Mouse (Mus musculus): ENCODE data around the gene Marveld2. TPM values are rescaled to one million over a fixed set of nuclear protein-coding genes. Genes with fewer than 3 reads are reported as not detected.

Marveld2 gene
- total and polyA plus RNA-seq, 3 experiments, result 0.30 to 0.55 (median 0.32) TPM

Other genes starting within 250 kb of the Marveld2 start
- under 1 TPM; 0.07 to 0.12 TPM for gene Naip1, start 164.1 kb downstream of the Marveld2 start, total RNA-seq (2021)
- 0.04 and 0.06 TPM in 2 replicates for gene Naip1, start 164.1 kb downstream of the Marveld2 start, polyA plus RNA-seq (2012; rRNA removed)
- 10 to 100 TPM; 27.2 to 27.9 TPM for gene Gtf2h2, start 124.4 kb downstream of the Marveld2 start, total RNA-seq (2021)
- gene Gtf2h2, start 124.4 kb downstream of the Marveld2 start, polyA plus RNA-seq (2012; rRNA removed), result 13.9 and 17.1 TPM in 2 replicates
- gene Ocln, start 64.3 kb downstream of the Marveld2 start, total RNA-seq (2021), result 10 to 100 TPM in 1 of 2 experiments, 1 to 10 TPM in 1; 5.7 to 23.9 TPM
- gene Ocln, start 64.3 kb downstream of the Marveld2 start, polyA plus RNA-seq (2012; rRNA removed), result 0.32 and 0.49 TPM in 2 replicates
- 10 to 100 TPM; 70.3 to 79.1 TPM for gene Ak6, start 34.0 kb upstream of the Marveld2 start, total RNA-seq (2021)
- gene Ak6, start 34.0 kb upstream of the Marveld2 start, polyA plus RNA-seq (2012; rRNA removed), result 7.5 and 10.1 TPM in 2 replicates
- gene Rad17, start 34.1 kb upstream of the Marveld2 start, total RNA-seq (2021), result 10 to 100 TPM; 20.5 to 23.0 TPM
- 1.7 and 2.0 TPM in 2 replicates for gene Rad17, start 34.1 kb upstream of the Marveld2 start, polyA plus RNA-seq (2012; rRNA removed)
- 10 to 100 TPM; 12.2 to 16.6 TPM for gene Taf9, start 34.6 kb upstream of the Marveld2 start, total RNA-seq (2021)
- gene Taf9, start 34.6 kb upstream of the Marveld2 start, polyA plus RNA-seq (2012; rRNA removed), result 0.26 TPM in 1 of 2 replicates, not detected in the other
- 1 to 10 TPM; 1.1 to 1.5 TPM for gene Ccdc125, start 52.7 kb upstream of the Marveld2 start, total RNA-seq (2021)
- 0.06 and 0.29 TPM in 2 replicates for gene Ccdc125, start 52.7 kb upstream of the Marveld2 start, polyA plus RNA-seq (2012; rRNA removed)
- gene Cdk7, start 114.0 kb upstream of the Marveld2 start, total RNA-seq (2021), result 10 to 100 TPM; 36.8 to 38.8 TPM
- 9.3 and 9.6 TPM in 2 replicates for gene Cdk7, start 114.0 kb upstream of the Marveld2 start, polyA plus RNA-seq (2012; rRNA removed)
- 100 to 1,000 TPM; 133 to 141 TPM for gene Mrps36, start 127.7 kb upstream of the Marveld2 start, total RNA-seq (2021)
- gene Mrps36, start 127.7 kb upstream of the Marveld2 start, polyA plus RNA-seq (2012; rRNA removed), result 23.5 and 26.2 TPM in 2 replicates
- under 1 TPM; 0.32 to 0.62 TPM for gene Cenph, start 158.9 kb upstream of the Marveld2 start, total RNA-seq (2021)
- gene Cenph, start 158.9 kb upstream of the Marveld2 start, polyA plus RNA-seq (2012; rRNA removed), result 0.28 TPM in 1 of 2 replicates, not detected in the other
- 1 to 10 TPM; 2.2 to 2.6 TPM for gene Ccnb1, start 169.6 kb upstream of the Marveld2 start, total RNA-seq (2021)
- gene Ccnb1, start 169.6 kb upstream of the Marveld2 start, polyA plus RNA-seq (2012; rRNA removed), result 0.86 and 1.2 TPM in 2 replicates
- 10 to 100 TPM; 42.5 to 45.0 TPM for gene Slc30a5, start 216.5 kb upstream of the Marveld2 start, total RNA-seq (2021)
- 16.9 and 19.8 TPM in 2 replicates for gene Slc30a5, start 216.5 kb upstream of the Marveld2 start, polyA plus RNA-seq (2012; rRNA removed)

All from adrenal gland, adult 2 months (tissue).